Mouse (Mus musculus): Measurements from ENCODE around the gene Olfr559.
A peak's percentile ranks its signal among the peaks of the same experiment; 100 is the strongest.

The Olfr559 gene

GRCm38 (mm10) chr7:102727391-102727790 is at the start of gene Olfr559:
TSS of gene Olfr559 (minus strand) at chr7:102727491.
- DNase-seq (ENCODE audit: low spot score in 2 of 2): no peak

- DNase-seq (ENCODE audit: low spot score in 2 of 2): no peak
These were observed 43.6 kb upstream of the Olfr559 start, which contains the start of gene Olfr561 for GRCm38 (mm10) chr7:102770921-102771320. TSS of gene Olfr561 (plus strand) at chr7:102771221.

GRCm38 (mm10) chr7:102759266-102759665 is 32.0 kb upstream of the Olfr559 start, which contains the start of the genes Olfr560 and Olfr78:
TSS of gene Olfr560 (minus strand) at chr7:102759366.
TSS of gene Olfr78 (minus strand) at chr7:102759471.
- no peak for DNase-seq (ENCODE audit: low spot score in 2 of 2)

GRCm38 (mm10) chr7:102752086-102752485 is 24.8 kb upstream of the Olfr559 start:
- no peak for DNase-seq (ENCODE audit: low spot score in 2 of 2)

- no peak for DNase-seq (ENCODE audit: low spot score in 2 of 2)
These were observed 10.4 kb upstream of the Olfr559 start for GRCm38 (mm10) chr7:102737705-102738104.

- DNase-seq (ENCODE audit: low spot score in 2 of 2): no peak
These were observed 6.5 kb upstream of the Olfr559 start for GRCm38 (mm10) chr7:102733793-102734192.

GRCm38 (mm10) chr7:102718970-102719369 is 8.3 kb downstream of the Olfr559 start, which contains the start of gene Olfr33:
TSS of gene Olfr33 (minus strand) at chr7:102719070.
- no peak for DNase-seq (ENCODE audit: low spot score in 2 of 2)

GRCm38 (mm10) chr7:102701915-102702314 is 25.4 kb downstream of the Olfr559 start, which contains the start of gene Olfr558:
TSS of gene Olfr558 (plus strand) at chr7:102702215.
- no peak for DNase-seq (ENCODE audit: low spot score in 2 of 2)

GRCm38 (mm10) chr7:102698461-102698860 is 28.8 kb downstream of the Olfr559 start:
- DNase-seq (ENCODE audit: low spot score in 2 of 2): no peak

- DNase-seq (ENCODE audit: low spot score in 2 of 2): peak in 1 of 2 experiments; percentile 55
These were observed 31.7 kb downstream of the Olfr559 start, which contains the start of gene Olfr557 for GRCm38 (mm10) chr7:102695358-102696125. TSS of gene Olfr557 (plus strand) at chr7:102695910.

GRCm38 (mm10) chr7:102686944-102687501 is 40.3 kb downstream of the Olfr559 start, which contains the start of gene Trim68:
TSS of gene Trim68 (minus strand) at chr7:102687327.
- DNase-seq (ENCODE audit: low spot score in 2 of 2): peak; percentile 90 to 93

GRCm38 (mm10) chr7:102681916-102682315 is 45.4 kb downstream of the Olfr559 start:
- no peak for DNase-seq (ENCODE audit: low spot score in 2 of 2)

GRCm38 (mm10) chr7:102676225-102676624 is 51.1 kb downstream of the Olfr559 start:
- no peak for DNase-seq (ENCODE audit: low spot score in 2 of 2)

All from right cerebral cortex, adult 2 months (tissue).